Mouse (Mus musculus) T-helper 17 cell (primary cell): ENCODE measurements at regions not wholly inside any gene's neighbourhood (a gene's known extent, or its start where the extent isn't known, plus 50 kb on each side); places are given as distances from the start of the nearest gene placed in this dataset.

Experiments used
- in situ Hi-C, 2 experiments: fragments of 300-600 bp; cut with MboI, MseI; formaldehyde crosslinking; loops; 1 replicate in 1 of 2; 2 replicates in 1 of 2; pipeline ENCODE4 v1.15.1; 2025; ENCODE audit warnings: high pct_unique_total_duplicates in 2 of 2

- in situ Hi-C loops: no loop called here
Measured at GRCm38 (mm10) chr13:107645121-107645864, 399.0 kb upstream of the Smim15 start.

GRCm38 (mm10) chr13:107644705-107645104 is 399.5 kb upstream of the Smim15 start:
- in situ Hi-C loops: no loop called here

GRCm38 (mm10) chr13:107641926-107642657 is 402.2 kb upstream of the Smim15 start:
- in situ Hi-C loops: no loop called here

- in situ Hi-C loops: no loop called here
Measured at GRCm38 (mm10) chr13:107639620-107640019, 404.6 kb upstream of the Smim15 start.

- in situ Hi-C loops: no loop called here
Measured at GRCm38 (mm10) chr13:107637269-107637668, 407.0 kb upstream of the Smim15 start.

- in situ Hi-C loops: no loop called here
Measured at GRCm38 (mm10) chr13:107635114-107635513, 409.1 kb upstream of the Smim15 start.

- in situ Hi-C loops: no loop called here
Measured at GRCm38 (mm10) chr13:107627073-107627472, 417.2 kb upstream of the Smim15 start.

GRCm38 (mm10) chr13:107626670-107627069 is 417.6 kb upstream of the Smim15 start:
- in situ Hi-C loops: no loop called here

- in situ Hi-C loops: no loop called here
Measured at GRCm38 (mm10) chr13:107621337-107621736, 422.9 kb upstream of the Smim15 start.

GRCm38 (mm10) chr13:107620887-107621286 is 423.4 kb upstream of the Smim15 start:
- in situ Hi-C loops: no loop called here

GRCm38 (mm10) chr13:107620210-107620609 is 424.0 kb upstream of the Smim15 start:
- in situ Hi-C loops: no loop called here

GRCm38 (mm10) chr13:107619430-107619927 is 424.8 kb upstream of the Smim15 start:
- in situ Hi-C loops: no loop called here

GRCm38 (mm10) chr13:107618796-107619429 is 425.3 kb upstream of the Smim15 start:
- in situ Hi-C loops: no loop called here

GRCm38 (mm10) chr13:107618369-107618771 is 425.9 kb upstream of the Smim15 start:
- in situ Hi-C loops: no loop called here

GRCm38 (mm10) chr13:107617582-107617981 is 426.7 kb upstream of the Smim15 start:
- in situ Hi-C loops: no loop called here

GRCm38 (mm10) chr13:107616775-107617174 is 427.5 kb upstream of the Smim15 start:
- in situ Hi-C loops: no loop called here

GRCm38 (mm10) chr13:107608996-107609503 is 435.2 kb upstream of the Smim15 start:
- in situ Hi-C loops: no loop called here

- in situ Hi-C loops: no loop called here
Measured at GRCm38 (mm10) chr13:107607294-107607693, 437.0 kb upstream of the Smim15 start.

GRCm38 (mm10) chr13:107602149-107602548 is 442.1 kb upstream of the Smim15 start:
- in situ Hi-C loops: no loop called here

GRCm38 (mm10) chr13:107601132-107601439 is 443.2 kb upstream of the Smim15 start:
- in situ Hi-C loops: no loop called here

- in situ Hi-C loops: no loop called here
Measured at GRCm38 (mm10) chr13:107600331-107601131, 443.7 kb upstream of the Smim15 start.
